Mouse (Mus musculus): ENCODE measurements at regions not wholly inside any gene's neighbourhood (a gene's known extent, or its start where the extent isn't known, plus 50 kb on each side); places are given as distances from the start of the nearest gene placed in this dataset.

- no peak for DNase-seq (ENCODE audit: low spot score in 2 of 2)
Observed at GRCm38 (mm10) chr13:112120346-112120745, 167.9 kb upstream of the Ankrd55 start.

GRCm38 (mm10) chr13:112121110-112121509 lies 167.1 kb upstream of the Ankrd55 start:
- no peak for DNase-seq (ENCODE audit: low spot score in 2 of 2)

GRCm38 (mm10) chr13:112122842-112123373 lies 165.3 kb upstream of the Ankrd55 start:
- DNase-seq (ENCODE audit: low spot score in 2 of 2): no peak

GRCm38 (mm10) chr13:112125769-112126469 lies 162.3 kb upstream of the Ankrd55 start:
- no peak for DNase-seq (ENCODE audit: low spot score in 2 of 2)

GRCm38 (mm10) chr13:112130220-112130619 lies 158.0 kb upstream of the Ankrd55 start:
- no peak for DNase-seq (ENCODE audit: low spot score in 2 of 2)

GRCm38 (mm10) chr13:112130774-112131173 lies 157.5 kb upstream of the Ankrd55 start:
- DNase-seq (ENCODE audit: low spot score in 2 of 2): no peak

- DNase-seq (ENCODE audit: low spot score in 2 of 2): no peak
Observed at GRCm38 (mm10) chr13:112131191-112131590, 157.1 kb upstream of the Ankrd55 start.

GRCm38 (mm10) chr13:112133736-112134135 lies 154.5 kb upstream of the Ankrd55 start:
- no peak for DNase-seq (ENCODE audit: low spot score in 2 of 2)

GRCm38 (mm10) chr13:112134701-112135100 lies 153.6 kb upstream of the Ankrd55 start:
- no peak for DNase-seq (ENCODE audit: low spot score in 2 of 2)

- DNase-seq (ENCODE audit: low spot score in 2 of 2): no peak
Observed at GRCm38 (mm10) chr13:112135777-112136176, 152.5 kb upstream of the Ankrd55 start.

- DNase-seq (ENCODE audit: low spot score in 2 of 2): no peak
Observed at GRCm38 (mm10) chr13:112136850-112137249, 151.4 kb upstream of the Ankrd55 start.

GRCm38 (mm10) chr13:112140871-112141270 lies 147.4 kb upstream of the Ankrd55 start:
- no peak for DNase-seq (ENCODE audit: low spot score in 2 of 2)

GRCm38 (mm10) chr13:112144393-112145348 lies 143.6 kb upstream of the Ankrd55 start:
- DNase-seq (ENCODE audit: low spot score in 2 of 2): no peak

GRCm38 (mm10) chr13:112152614-112153550 lies 135.4 kb upstream of the Ankrd55 start:
- DNase-seq (ENCODE audit: low spot score in 2 of 2): no peak

GRCm38 (mm10) chr13:112153681-112154127 lies 134.5 kb upstream of the Ankrd55 start:
- no peak for DNase-seq (ENCODE audit: low spot score in 2 of 2)

- no peak for DNase-seq (ENCODE audit: low spot score in 2 of 2)
Observed at GRCm38 (mm10) chr13:112159430-112160172, 128.7 kb upstream of the Ankrd55 start.

GRCm38 (mm10) chr13:112160173-112160641 lies 128.0 kb upstream of the Ankrd55 start:
- no peak for DNase-seq (ENCODE audit: low spot score in 2 of 2)

- DNase-seq (ENCODE audit: low spot score in 2 of 2): no peak
Observed at GRCm38 (mm10) chr13:112160726-112161125, 127.5 kb upstream of the Ankrd55 start.

GRCm38 (mm10) chr13:112161886-112162285 lies 126.4 kb upstream of the Ankrd55 start:
- DNase-seq (ENCODE audit: low spot score in 2 of 2): no peak

- no peak for DNase-seq (ENCODE audit: low spot score in 2 of 2)
Observed at GRCm38 (mm10) chr13:112165921-112166320, 122.3 kb upstream of the Ankrd55 start.

Data from left cerebral cortex, adult 8-10 months (tissue).